Mouse (Mus musculus): Measurements from ENCODE around the gene Dtx2.

DNA sequence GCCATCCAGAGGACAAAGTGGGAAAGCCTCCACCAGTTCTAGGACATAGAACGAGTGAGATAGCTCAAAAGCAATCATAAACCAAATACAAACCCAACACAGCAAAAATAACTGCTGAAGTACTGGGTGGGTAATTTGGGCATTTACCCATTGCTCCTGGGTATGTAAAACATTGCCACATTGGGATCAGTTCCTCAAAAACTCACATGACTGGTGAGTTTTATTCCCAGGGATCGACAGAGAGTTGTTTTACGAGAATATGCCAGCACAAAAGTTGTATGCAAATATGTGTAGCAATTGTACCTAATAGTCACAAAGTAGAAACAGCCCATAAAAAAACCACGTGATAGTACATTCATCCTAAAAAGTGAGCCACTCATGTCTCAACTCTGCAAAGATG is 40.3 kb downstream of the Dtx2 start:
- TF ChIP-seq MAZ (IDR thresholded peaks at IDR 0.05; ENCODE audit: low read depth, low read length) (no peak), MAFK (IDR thresholded peaks at IDR 0.05; ENCODE audit: insufficient replicate concordance, low read length) (no peak), POLR2A (IDR thresholded peaks at IDR 0.05; ENCODE audit: low read depth, low read length) (no peak), NRF1 (IDR thresholded peaks at IDR 0.05; ENCODE audit: low read depth, low read length) (no peak)

All from CH12.LX (cell line).